Mouse (Mus musculus) limb, embryonic 11.5 days (tissue): Measurements from ENCODE around the gene Noxred1. TPM values are rescaled to one million over a fixed set of nuclear protein-coding genes. Genes with fewer than 3 reads are reported as not detected.

Experiments used
- ATAC-seq: fragments of 200-750 bp; cut with Nextera tagmentation; 2 replicates; pipeline ENCODE4 v1.8.0; 2017; ENCODE audit warnings: low read depth; ENCODE audit not compliant: insufficient number of reproducible peaks, low FRiP score, low TSS enrichment
- DNase-seq: peaks from one replicate; pipeline ENCODE4 v3.0.0-alpha.2; 2015; ENCODE audit warnings: low spot score
- H3K27ac ChIP-seq: fragments of 300-500 bp; sonication (generic); replicated peaks from 2 replicates; pipeline ENCODE4 v1.5.1; 2014; ENCODE audit warnings: low read depth, mild to moderate bottlenecking, low read length
- H3K27me3 ChIP-seq: fragments of 300-500 bp; sonication (generic); 2 replicates; pipeline ENCODE4 v1.6.1; 2014; ENCODE audit warnings: mild to moderate bottlenecking, low read length, mixed read lengths; ENCODE audit not compliant: control insufficient read depth, insufficient read depth
- H3K36me3 ChIP-seq: fragments of 300-500 bp; sonication (generic); 2 replicates; pipeline ENCODE4 v1.6.1; 2014; ENCODE audit warnings: mild to moderate bottlenecking, low read length, moderate library complexity, mixed read lengths; ENCODE audit not compliant: control insufficient read depth, insufficient read depth
- H3K4me1 ChIP-seq: fragments of 300-500 bp; sonication (generic); 2 replicates; pipeline ENCODE4 v1.6.1; 2014; ENCODE audit warnings: low read length, mixed read lengths; ENCODE audit not compliant: control insufficient read depth, insufficient read depth
- H3K4me2 ChIP-seq: fragments of 300-500 bp; sonication (generic); 2 replicates; pipeline ENCODE4 v1.6.1; 2014; ENCODE audit warnings: low read depth, mild to moderate bottlenecking, moderate library complexity; ENCODE audit not compliant: severe bottlenecking
- H3K4me3 ChIP-seq: fragments of 300-500 bp; sonication (generic); 2 replicates; pipeline ENCODE4 v1.5.1; 2014; ENCODE audit warnings: low read depth, low read length
- H3K9ac ChIP-seq: fragments of 300-500 bp; sonication (generic); 2 replicates; pipeline ENCODE4 v1.6.1; 2014; ENCODE audit warnings: mild to moderate bottlenecking, low read length
- H3K9me3 ChIP-seq: fragments of 300-500 bp; sonication (generic); 2 replicates; pipeline ENCODE4 v1.6.1; 2016; ENCODE audit warnings: low read length; ENCODE audit not compliant: control insufficient read depth
- WGBS: fragments of 180-500 bp; shearing (Covaris S2); extraction: QIAGEN DNeasy Blood & Tissue Kit; methylation state at CpG from one replicate; pipeline ENCODE4 v1.1.7; 2014; 5-methylcytosine and 5-hydroxymethylcytosine counted together
- polyA plus RNA-seq: library from polyadenylated mRNA; unstranded; fragments of >200 nt; fragmentation: Nextera tagmentation; extraction: Ambion mirVana; gene quantifications from 2 replicates; pipeline ENCODE4 v1.2.1, GENCODE M21; 2014

The Noxred1 gene
- polyA plus RNA-seq: 0.71 and 1.2 TPM in 2 replicates

- H3K9me3 ChIP-seq: no peaks in the 10 kb centered on the region
- H3K9ac ChIP-seq: no peak within 1 kb of the TSS
- peaks cover 12% of the 10 kb centered on the region for H3K36me3 ChIP-seq
- DNase-seq (no peak), ATAC-seq (no peak)
- 100% methylated on average over 1 of the region's 1 CpGs for WGBS
- no peak within 1 kb of the TSS for H3K4me2 ChIP-seq
- no peak within 1 kb of the TSS for H3K4me3 ChIP-seq
- no peaks in the 10 kb centered on the region for H3K27me3 ChIP-seq
- no peaks in the 10 kb centered on the region for H3K4me1 ChIP-seq
- H3K27ac ChIP-seq: no peak within 1 kb of the TSS
Observed at GRCm38 (mm10) chr12:87238632-87239031, at the start of gene Noxred1. Noxred1 (minus strand) TSS chr12:87238732.

- DNase-seq (no peak), ATAC-seq (no peak)
- H3K4me3 ChIP-seq: no peak overlapping the region
Observed at GRCm38 (mm10) chr12:87284726-87285125, 46.2 kb upstream of the Noxred1 start.

GRCm38 (mm10) chr12:87284268-87284667 is 45.7 kb upstream of the Noxred1 start:
- Histone ChIP-seq H3K4me2 (no peak overlapping the region), H3K4me1 (no peaks in the 10 kb centered on the region), H3K36me3 (no peaks in the 10 kb centered on the region), H3K27ac (no peak overlapping the region), H3K9me3 (no peaks in the 10 kb centered on the region), H3K4me3 (no peak overlapping the region), H3K27me3 (no peaks in the 10 kb centered on the region), H3K9ac (no peak overlapping the region)
- ATAC-seq: no peak
- DNase-seq: no peak
- 73% methylated on average over 4 of the region's 4 CpGs for WGBS

More at GRCm38 (mm10) chr12:87284726-87285125, 46.2 kb upstream of the Noxred1 start:
- H3K4me1 ChIP-seq: no peaks in the 10 kb centered on the region
- H3K36me3 ChIP-seq: no peaks in the 10 kb centered on the region
- H3K4me2 ChIP-seq: no peak overlapping the region
- H3K27ac ChIP-seq: no peak overlapping the region
- no peak overlapping the region for H3K9ac ChIP-seq
- no peaks in the 10 kb centered on the region for H3K9me3 ChIP-seq
- WGBS: 86% methylated on average over 5 of the region's 5 CpGs
- H3K27me3 ChIP-seq: no peaks in the 10 kb centered on the region

GRCm38 (mm10) chr12:87283706-87284105 is 45.2 kb upstream of the Noxred1 start:
- no peaks in the 10 kb centered on the region for H3K4me1 ChIP-seq
- H3K9me3 ChIP-seq: no peaks in the 10 kb centered on the region
- no peak overlapping the region for H3K4me2 ChIP-seq
- no peak overlapping the region for H3K4me3 ChIP-seq
- ATAC-seq (no peak), DNase-seq (no peak)
- H3K9ac ChIP-seq: no peak overlapping the region
- no peaks in the 10 kb centered on the region for H3K36me3 ChIP-seq
- WGBS: 70% methylated on average over 7 of the region's 7 CpGs
- no peak overlapping the region for H3K27ac ChIP-seq
- no peaks in the 10 kb centered on the region for H3K27me3 ChIP-seq

GRCm38 (mm10) chr12:87282743-87283142 is 44.2 kb upstream of the Noxred1 start:
- H3K9me3 ChIP-seq: no peaks in the 10 kb centered on the region
- H3K27ac ChIP-seq: no peak overlapping the region
- no peak overlapping the region for H3K9ac ChIP-seq
- no peaks in the 10 kb centered on the region for H3K27me3 ChIP-seq
- ATAC-seq: no peak
- H3K36me3 ChIP-seq: no peaks in the 10 kb centered on the region
- no peak overlapping the region for H3K4me2 ChIP-seq
- H3K4me3 ChIP-seq: no peak overlapping the region
- DNase-seq: no peak
- H3K4me1 ChIP-seq: no peaks in the 10 kb centered on the region
- WGBS: 94% methylated on average over 4 of the region's 4 CpGs

- 97% methylated on average over 1 of the region's 1 CpGs for WGBS
- H3K4me1 ChIP-seq: no peaks in the 10 kb centered on the region
- H3K4me3 ChIP-seq: no peak overlapping the region
- no peaks in the 10 kb centered on the region for H3K9me3 ChIP-seq
- no peaks in the 10 kb centered on the region for H3K27me3 ChIP-seq
- no peak overlapping the region for H3K27ac ChIP-seq
- no peak for ATAC-seq
- H3K9ac ChIP-seq: no peak overlapping the region
- peaks cover 2% of the 10 kb centered on the region; the same call in 1 of the 2 replicates for H3K36me3 ChIP-seq
- no peak for DNase-seq
- H3K4me2 ChIP-seq: no peak overlapping the region
Observed at GRCm38 (mm10) chr12:87281766-87282165, 43.2 kb upstream of the Noxred1 start.

GRCm38 (mm10) chr12:87279879-87280278 is 41.3 kb upstream of the Noxred1 start:
- WGBS: 42% methylated on average over 14 of the region's 14 CpGs
- H3K27ac ChIP-seq: no peak overlapping the region

GRCm38 (mm10) chr12:87279350-87279749 is 40.8 kb upstream of the Noxred1 start:
- Histone ChIP-seq H3K27ac (no peak overlapping the region), H3K4me2 (no peak overlapping the region), H3K4me3 (no peak overlapping the region), H3K9ac (no peak overlapping the region), H3K4me1 (no peaks in the 10 kb centered on the region), H3K36me3 (peaks cover 8% of the 10 kb centered on the region; the same call in 1 of the 2 replicates), H3K27me3 (no peaks in the 10 kb centered on the region), H3K9me3 (no peaks in the 10 kb centered on the region)
- DNase-seq (no peak), ATAC-seq (no peak)
- 49% methylated on average over 3 of the region's 3 CpGs for WGBS

More at GRCm38 (mm10) chr12:87279879-87280278, 41.3 kb upstream of the Noxred1 start:
- Histone ChIP-seq H3K4me3 (no peak overlapping the region), H3K4me2 (no peak overlapping the region), H3K36me3 (peaks cover 6% of the 10 kb centered on the region; the same call in 1 of the 2 replicates), H3K9me3 (no peaks in the 10 kb centered on the region), H3K27me3 (no peaks in the 10 kb centered on the region), H3K9ac (no peak overlapping the region), H3K4me1 (no peaks in the 10 kb centered on the region)
- no peak for DNase-seq
- ATAC-seq: no peak

- H3K4me1 ChIP-seq: no peaks in the 10 kb centered on the region
- no peaks in the 10 kb centered on the region for H3K9me3 ChIP-seq
- H3K27me3 ChIP-seq: no peaks in the 10 kb centered on the region
- H3K4me3 ChIP-seq: no peak overlapping the region
- no peak overlapping the region for H3K4me2 ChIP-seq
- H3K27ac ChIP-seq: no peak overlapping the region
- DNase-seq (no peak), ATAC-seq (no peak)
- H3K36me3 ChIP-seq: peaks cover 13% of the 10 kb centered on the region
- 23% methylated on average over 6 of the region's 6 CpGs for WGBS
- H3K9ac ChIP-seq: no peak overlapping the region
Observed at GRCm38 (mm10) chr12:87278118-87278730, 39.7 kb upstream of the Noxred1 start.
